ENCODE assay signal across 16 mouse cellular contexts in the genomic region with DNA sequence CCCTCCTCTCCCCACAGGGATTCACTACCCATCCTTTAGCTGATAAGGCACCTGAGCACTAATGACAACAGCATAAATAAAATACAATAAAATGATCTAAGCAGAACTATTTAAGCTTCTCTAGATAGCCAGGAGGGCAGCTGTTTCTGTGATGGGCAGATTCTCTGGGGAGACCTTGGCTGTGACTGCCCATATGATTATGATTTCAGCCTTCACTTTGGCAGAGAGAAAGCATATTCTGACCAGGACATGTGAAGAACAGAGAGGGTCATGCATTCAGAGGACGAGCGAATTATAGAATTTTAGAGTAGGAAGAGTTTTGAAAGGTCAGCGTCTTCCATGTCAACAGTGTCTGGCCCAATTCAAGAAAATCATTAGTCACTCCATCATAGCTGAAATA.
"Had no signal": no experiment of that assay in that cellular context is flagged by ENCODE, and none has a peak within 500 bp of the region (broad histone marks: within the 10 kb centered on the region; RNA-seq: fewer than 3 reads in every experiment).

No protein-coding gene starts in this region.

- H3K9me3 ChIP-seq: intestine, embryonic 15.5 days; kidney, embryonic 15.5 days; limb, embryonic 15.5 days; liver, embryonic 12.5 days; midbrain, embryonic 10.5 days; neural tube, embryonic 15.5 days had no signal

- H3K27ac ChIP-seq: intestine, embryonic 15.5 days; kidney, embryonic 15.5 days; left cerebral cortex, adult 2 months; limb, embryonic 15.5 days; liver, embryonic 12.5 days; midbrain, embryonic 10.5 days; neural tube, embryonic 15.5 days had no signal

- H3K4me3 ChIP-seq: intestine, embryonic 15.5 days; kidney, embryonic 15.5 days; left cerebral cortex, adult 2 months; limb, embryonic 15.5 days; liver, embryonic 12.5 days; midbrain, embryonic 10.5 days; neural tube, embryonic 15.5 days had no signal

- DNase-seq: kidney, adult 18-20 months; kidney, postnatal 14 days; lung, embryonic 14.5 days; lung, postnatal 10 days; lung, postnatal 4 days; right cerebral cortex, postnatal 4 days; spleen, adult 18-20 months; thymus, adult 18-20 months; thymus, postnatal 14 days had no signal

- H3K9ac ChIP-seq: intestine, embryonic 15.5 days; kidney, embryonic 15.5 days; limb, embryonic 15.5 days; liver, embryonic 12.5 days; lung, embryonic 14.5 days; neural tube, embryonic 15.5 days had no signal

- H3K4me2 ChIP-seq: intestine, embryonic 15.5 days; kidney, embryonic 15.5 days; limb, embryonic 15.5 days; liver, embryonic 12.5 days; lung, embryonic 14.5 days; neural tube, embryonic 15.5 days had no signal

- H3K36me3 ChIP-seq: intestine, embryonic 15.5 days; kidney, embryonic 15.5 days; limb, embryonic 15.5 days; liver, embryonic 12.5 days; midbrain, embryonic 10.5 days; neural tube, embryonic 15.5 days had no signal

- ATAC-seq: intestine, embryonic 15.5 days; liver, embryonic 12.5 days had no signal

- H3K27me3 ChIP-seq: intestine, embryonic 15.5 days; kidney, embryonic 15.5 days; limb, embryonic 15.5 days; liver, embryonic 12.5 days; neural tube, embryonic 15.5 days had no signal

- H3K4me1 ChIP-seq: intestine, embryonic 15.5 days; kidney, embryonic 15.5 days; limb, embryonic 15.5 days; liver, embryonic 12.5 days; midbrain, embryonic 10.5 days; neural tube, embryonic 15.5 days had no signal
